Mouse (Mus musculus) liver, postnatal 0 days (tissue): Measurements from ENCODE around the gene Lat.

Experiments used
- CTCF ChIP-seq: sonication (generic); IDR thresholded peaks from 2 replicates; pipeline ENCODE4 v1.5.1; 2016; ENCODE audit warnings: antibody characterized with exemption, low read depth
- EP300 ChIP-seq: IDR thresholded peaks from 2 replicates; pipeline ENCODE4 v1.6.1; 2016; ENCODE audit warnings: antibody characterized with exemption, low read depth, mild to moderate bottlenecking

- TF ChIP-seq CTCF = no peak
- no peak for TF ChIP-seq EP300
Measured at GRCm38 (mm10) chr7:126414725-126415124, 45.4 kb upstream of the Lat start, which contains the start of gene Cd19.
